Mouse (Mus musculus) heart, embryonic 11.5 days (tissue): ENCODE measurements around the gene Dnajc25. TPM values are rescaled to one million over a fixed set of nuclear protein-coding genes. Genes with fewer than 3 reads are reported as not detected.

Source experiments
- polyA plus RNA-seq: library from polyadenylated mRNA; unstranded; fragments of >200 nt; fragmentation: Nextera tagmentation; extraction: Ambion mirVana; gene quantifications from 2 replicates; pipeline ENCODE4 v1.2.1, GENCODE M21; 2014

Gene Dnajc25
- polyA plus RNA-seq, 1 experiment from 2014 or later = 10.6 TPM

Other genes starting within 250 kb of the Dnajc25 start
- gene Olfr267, start 207.3 kb upstream of the Dnajc25 start, polyA plus RNA-seq = 0.11 TPM in 1 of 2 replicates, not detected in the other
- 28.4 and 33.3 TPM in 2 replicates for gene Ecpas, start 82.3 kb upstream of the Dnajc25 start, polyA plus RNA-seq
- gene Zkscan16, start 51.4 kb upstream of the Dnajc25 start, polyA plus RNA-seq = 0.20 and 0.49 TPM in 2 replicates
- 11.3 and 12.6 TPM in 2 replicates for gene Ptgr1, start 7.9 kb upstream of the Dnajc25 start, polyA plus RNA-seq
- gene Gm20503, start 8.1 kb downstream of the Dnajc25 start, polyA plus RNA-seq = 7.2 and 9.2 TPM in 2 replicates
- 54.1 and 59.8 TPM in 2 replicates for gene Gng10, start 40.0 kb downstream of the Dnajc25 start, polyA plus RNA-seq
- not detected in 2 replicates for gene AI481877, start 143.9 kb downstream of the Dnajc25 start, polyA plus RNA-seq
- 10.7 and 14.8 TPM in 2 replicates for gene Ugcg, start 194.2 kb downstream of the Dnajc25 start, polyA plus RNA-seq